Mouse (Mus musculus) spleen, postnatal 14 days (tissue): ENCODE results near the gene Shc1.
A peak's percentile ranks its signal among the peaks of the same experiment; 100 is the strongest.

Source experiments
- DNase-seq, 2 experiments: peaks; one replicate each; pipeline ENCODE4 v3.0.0; 2021 to 2022; ENCODE audit warnings: low spot score in 2 of 2

The Shc1 gene

GRCm38 (mm10) chr3:89390111-89390515 is 28.1 kb upstream of the Shc1 start:
- no peak for DNase-seq

- DNase-seq: no peak
Observed at GRCm38 (mm10) chr3:89390699-89391662, 27.3 kb upstream of the Shc1 start.

DNA sequence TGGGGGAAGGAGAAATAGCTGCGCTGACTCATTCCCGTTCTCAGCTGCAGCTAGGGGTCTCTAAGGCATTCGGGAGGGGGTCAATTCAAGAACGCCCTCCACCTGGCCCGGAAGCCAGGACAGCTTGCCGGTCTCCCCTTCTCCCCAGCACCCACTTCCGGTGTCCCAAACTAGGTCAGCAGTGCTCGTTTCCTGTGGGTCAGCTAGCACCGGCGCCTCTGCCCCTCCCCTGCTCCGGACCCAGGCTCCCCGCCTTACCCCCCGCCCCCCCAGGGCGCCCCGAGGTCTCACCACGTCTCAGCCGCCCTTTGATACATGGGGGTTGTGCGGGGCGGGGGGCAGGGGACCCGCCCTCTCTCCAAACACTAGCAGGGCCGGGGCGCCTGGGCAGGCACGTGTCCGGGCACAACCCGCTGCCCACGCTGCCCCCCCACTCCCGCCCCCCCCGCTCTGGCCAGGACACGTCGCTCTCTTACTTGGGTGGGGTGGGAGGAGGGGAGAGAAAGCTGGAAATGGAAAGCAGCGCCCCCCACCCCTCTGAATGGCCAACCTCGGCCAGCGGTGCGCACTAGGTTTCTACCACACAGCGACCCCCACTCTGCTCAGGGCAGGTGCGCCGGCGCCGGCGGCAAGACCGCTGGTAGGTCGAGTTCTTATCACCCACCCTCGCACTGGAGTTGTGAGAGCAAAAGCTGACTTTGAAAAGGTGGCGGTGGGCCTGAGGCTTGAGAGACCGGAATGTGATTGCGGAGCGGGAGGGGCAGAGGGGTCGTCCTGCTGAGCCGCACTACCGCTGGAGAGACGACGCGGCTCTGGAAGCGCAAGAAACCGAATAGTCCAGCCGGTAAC is 26.4 kb upstream of the Shc1 start:
- no peak for DNase-seq

GRCm38 (mm10) chr3:89392871-89393311 is 25.4 kb upstream of the Shc1 start:
- no peak for DNase-seq

DNA sequence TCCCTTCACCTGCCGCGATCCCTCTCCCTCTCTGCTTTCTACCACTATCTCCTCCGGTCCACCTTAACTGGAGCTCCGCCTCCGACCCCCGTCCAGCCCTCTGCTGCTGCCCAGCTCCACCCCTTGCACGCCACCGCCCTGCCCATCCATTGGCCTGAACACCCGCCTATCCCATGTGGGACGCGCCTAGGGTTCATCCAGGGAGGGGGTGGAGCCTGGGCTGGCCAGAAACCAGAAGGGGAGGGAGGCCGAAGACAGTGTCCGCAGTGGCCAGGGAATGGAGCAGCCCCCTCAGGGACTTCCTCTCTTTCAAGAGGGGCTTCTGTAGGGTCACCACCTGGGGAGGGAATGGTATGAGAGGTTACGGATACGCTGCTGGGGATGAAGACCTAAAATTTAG is 24.6 kb upstream of the Shc1 start:
- peak; percentile 90 to 92 for DNase-seq

DNA sequence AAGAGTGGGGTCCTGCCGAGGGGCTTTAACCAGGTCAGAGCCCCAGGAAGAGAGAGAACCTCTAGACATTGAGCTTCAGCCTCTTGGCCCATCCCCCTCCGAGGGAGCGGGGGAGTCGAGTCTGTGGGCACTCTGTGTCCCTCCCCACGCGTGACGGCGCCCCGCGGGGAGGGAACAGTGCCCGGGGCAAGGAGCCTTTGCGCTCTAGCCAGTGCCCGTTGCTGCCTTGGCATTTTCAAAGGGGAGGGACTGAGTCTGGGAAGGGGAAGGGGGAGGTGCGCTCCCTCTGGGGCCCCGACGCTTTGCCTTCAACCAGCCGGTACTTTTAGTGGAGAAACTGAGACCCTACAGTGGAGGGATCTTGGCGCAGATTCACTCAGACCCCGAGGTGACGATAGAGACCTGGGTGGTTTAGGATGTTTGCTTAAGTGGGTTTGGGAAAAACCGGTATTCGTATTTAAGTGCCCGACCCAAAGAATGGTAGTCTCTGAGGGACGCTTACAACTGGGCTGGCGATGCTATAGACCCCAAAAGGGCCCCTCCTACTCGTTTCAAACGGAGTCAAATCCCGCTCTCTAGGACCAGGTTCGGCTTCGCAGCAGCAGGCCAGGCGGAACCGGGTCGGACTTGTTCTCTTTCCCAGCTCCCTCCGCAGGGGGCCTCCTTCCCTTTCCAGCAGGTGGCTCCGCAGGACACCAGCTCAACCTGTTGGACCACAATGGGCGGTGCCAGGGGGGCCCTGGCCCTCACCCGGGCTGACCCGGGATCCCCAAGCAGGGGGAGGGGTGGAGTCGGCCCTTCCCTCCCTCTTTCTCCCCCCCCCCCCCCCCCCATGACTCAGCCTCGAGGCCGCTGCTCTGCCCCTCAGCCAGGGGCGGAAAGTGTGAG is 24.0 kb upstream of the Shc1 start, which contains the start of gene Zbtb7b:
Gene Zbtb7b, minus strand, starts transcription at position 771 of the 888 bp plus-strand sequence.
- no peak for DNase-seq

DNA sequence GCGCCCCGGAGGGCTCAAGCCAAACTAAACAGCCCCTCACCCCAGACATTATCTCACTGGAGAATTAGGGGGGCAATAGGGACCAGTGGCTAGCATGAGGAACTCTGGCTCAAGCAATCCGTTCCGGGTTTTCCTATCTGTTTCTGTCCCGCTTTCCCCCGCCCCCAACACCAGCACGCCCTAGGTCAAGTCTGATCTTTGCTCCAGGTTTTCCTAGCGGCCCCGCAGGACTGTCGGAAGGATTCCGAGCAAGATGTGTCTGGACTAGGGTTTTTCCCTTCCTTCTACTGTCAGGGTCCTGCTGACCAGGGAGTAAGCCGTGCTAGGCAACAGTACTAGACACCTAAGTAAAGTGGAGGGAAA is 23.4 kb upstream of the Shc1 start:
- DNase-seq: no peak

DNA sequence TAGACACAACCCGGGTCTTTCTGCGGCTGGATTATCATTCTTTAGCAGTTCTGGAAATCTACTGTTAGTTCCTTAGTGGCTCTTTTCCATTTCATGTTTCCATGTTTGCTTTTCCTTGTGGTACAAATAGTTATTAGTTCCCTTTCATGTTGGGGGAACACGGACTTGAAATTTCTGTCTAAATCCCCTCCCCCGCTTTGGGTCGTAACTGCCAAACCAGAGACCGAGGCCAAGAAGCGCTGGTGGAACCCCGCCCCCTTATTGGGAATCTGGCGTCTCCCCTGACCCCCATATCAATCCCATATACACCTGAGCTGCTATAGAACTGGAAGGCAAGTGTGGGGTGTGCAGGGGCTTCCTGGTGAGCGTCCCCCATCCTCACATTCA is 22.8 kb upstream of the Shc1 start:
- DNase-seq: no peak

GRCm38 (mm10) chr3:89395806-89396653 is 22.2 kb upstream of the Shc1 start:
- DNase-seq: no peak

DNA sequence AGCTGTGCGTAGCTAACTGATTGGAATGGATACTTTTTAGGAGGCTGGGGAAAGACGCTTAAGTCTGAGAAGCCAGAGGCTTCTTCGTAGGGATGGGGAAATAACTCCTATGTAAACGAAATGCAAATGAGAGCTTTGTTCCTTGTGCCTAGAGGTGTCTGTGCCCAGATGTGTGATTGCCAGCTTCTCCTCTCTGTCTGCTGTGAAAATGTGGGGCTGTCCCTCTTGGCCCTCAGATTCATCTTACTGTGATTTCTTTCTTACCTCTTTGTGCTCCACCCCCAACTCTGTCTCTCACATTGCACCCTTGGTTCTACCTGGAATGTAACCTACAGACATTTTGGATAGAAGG is 21.6 kb upstream of the Shc1 start:
- no peak for DNase-seq

- no peak for DNase-seq
Observed at GRCm38 (mm10) chr3:89401329-89401728, 16.9 kb upstream of the Shc1 start.

- DNase-seq: no peak
Observed at GRCm38 (mm10) chr3:89402693-89403092, 15.6 kb upstream of the Shc1 start, which contains the start of gene Lenep. Lenep (minus strand) TSS chr3:89402793.

GRCm38 (mm10) chr3:89406887-89407286 is 11.4 kb upstream of the Shc1 start:
- DNase-seq: no peak

DNA sequence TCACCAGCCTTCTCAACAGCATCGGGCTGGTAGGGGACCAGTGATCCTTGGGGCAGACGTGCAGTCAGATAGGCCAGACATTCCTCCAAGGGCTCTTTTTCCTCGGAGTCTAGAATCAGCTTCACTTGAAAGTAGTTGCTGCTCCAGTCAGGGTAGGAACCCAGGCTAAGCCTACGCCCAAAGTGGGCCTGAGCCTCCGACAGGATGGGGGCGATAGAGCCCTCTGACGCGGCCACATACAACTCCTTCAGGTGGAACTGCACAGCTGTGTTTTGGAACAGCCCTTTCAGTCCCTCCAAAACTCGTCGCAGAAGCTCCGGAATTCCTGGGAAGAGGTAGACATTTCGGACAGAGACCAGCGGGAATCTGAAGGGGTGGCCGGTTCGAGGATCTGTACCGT is 9.8 kb upstream of the Shc1 start:
- DNase-seq: no peak

DNA sequence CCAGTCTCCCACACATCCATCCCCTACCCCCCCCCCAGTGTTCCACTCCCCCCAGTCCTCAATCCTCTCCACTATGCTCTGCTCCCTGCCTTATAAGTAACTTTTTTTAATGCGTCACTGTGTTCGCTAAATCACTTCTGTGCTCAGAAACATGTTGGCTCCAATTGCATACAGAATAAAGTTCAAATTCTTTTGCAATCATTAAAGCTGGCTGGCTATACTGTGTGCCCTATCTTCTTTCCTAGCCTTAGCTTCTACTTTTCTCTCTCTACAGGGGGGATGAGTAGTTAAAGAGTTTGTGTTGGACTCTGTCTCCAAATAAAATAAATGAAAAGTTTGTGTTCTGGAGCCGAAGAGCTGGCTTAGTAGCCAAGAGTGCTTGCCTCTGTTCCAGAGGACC is 8.5 kb upstream of the Shc1 start:
- DNase-seq: no peak

DNA sequence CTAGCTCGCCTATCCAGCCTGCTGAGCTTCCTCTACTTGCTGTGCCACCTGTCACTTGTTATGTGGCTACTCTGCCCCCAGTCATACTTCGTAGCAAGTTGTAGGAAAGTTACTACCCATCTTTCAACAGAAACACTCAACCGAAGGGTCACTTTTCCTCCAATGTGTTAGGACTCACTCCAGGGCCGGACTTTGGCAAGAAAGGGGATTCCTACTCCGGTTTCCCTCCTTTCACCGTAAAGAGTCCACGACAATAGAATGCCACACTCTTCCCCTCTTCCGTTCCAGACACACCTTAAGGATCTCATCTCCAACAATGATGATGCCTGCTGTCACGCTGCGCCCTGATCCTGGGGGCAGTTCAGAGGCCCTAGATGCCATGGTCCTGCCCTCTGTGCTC is 7.4 kb upstream of the Shc1 start:
- no peak for DNase-seq

GRCm38 (mm10) chr3:89411490-89412393 is 6.5 kb upstream of the Shc1 start, which contains the start of gene Flad1:
Flad1 (minus strand) TSS chr3:89411870.
- peak; percentile 96 to 97 for DNase-seq

DNA sequence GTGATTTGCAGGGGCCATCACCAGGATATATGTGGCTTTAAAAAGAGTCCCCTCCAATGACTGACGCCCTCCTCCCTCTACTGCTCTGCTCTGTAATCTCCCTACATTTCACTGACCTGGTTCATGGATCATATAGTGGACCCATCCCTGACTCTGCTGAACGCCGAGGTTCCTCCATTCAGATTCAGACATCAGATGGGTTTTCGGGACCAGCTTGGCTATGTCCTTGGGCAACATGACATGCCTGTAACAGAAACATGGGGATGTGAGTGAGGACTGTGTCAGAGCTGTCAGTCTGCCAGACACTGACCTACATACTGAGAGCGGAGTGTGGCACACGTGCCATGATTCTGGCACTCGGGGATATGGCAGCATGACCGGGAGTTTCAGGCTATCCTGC is 2.1 kb upstream of the Shc1 start:
- DNase-seq: no peak

DNA sequence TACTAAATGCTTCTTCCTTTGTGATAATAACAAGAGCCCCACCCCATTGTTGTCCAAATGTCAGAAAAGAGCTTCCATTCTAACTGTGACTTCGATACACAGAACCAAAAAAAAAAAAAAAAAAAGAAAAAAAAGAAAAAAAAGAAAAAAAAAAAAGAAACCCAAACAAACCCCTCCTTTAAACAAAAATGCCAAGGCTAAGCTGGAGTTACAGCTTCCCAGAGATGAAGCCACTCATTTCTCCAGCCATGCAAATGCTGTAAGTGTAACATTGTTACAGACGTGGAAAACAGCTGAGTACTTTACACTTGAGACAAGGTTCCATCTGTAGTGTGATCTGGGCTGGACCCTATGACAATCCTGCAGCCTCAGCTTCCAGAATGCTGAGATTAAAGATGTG is 1.1 kb upstream of the Shc1 start:
- no peak for DNase-seq

- DNase-seq: no peak
Observed at GRCm38 (mm10) chr3:89417840-89418169, 438 bp upstream of the Shc1 start.
